Mouse (Mus musculus) thymus, postnatal 0 days (tissue): ENCODE measurements around the gene Coq8b. TPM values are rescaled to one million over a fixed set of nuclear protein-coding genes. Genes with fewer than 3 reads are reported as not detected.

Experiments
- DNase-seq: peaks from one replicate; pipeline ENCODE4 v3.0.0-alpha.2; 2015; ENCODE audit warnings: low spot score
- microRNA counts: library from miRNA; unstranded; fragments of <30 nt; microRNA quantifications from one replicate; lab custom pipeline; 2015
- microRNA-seq: library from miRNA; unstranded; fragments of <30 nt; microRNA quantifications from one replicate; pipeline ENCODE4, GENCODE M21; 2016; ENCODE audit warnings: borderline number of aligned reads
- polyA plus RNA-seq: library from polyadenylated mRNA; unstranded; fragments of >200 nt; fragmentation: Nextera tagmentation; extraction: Ambion mirVana; gene quantifications from 2 replicates; pipeline ENCODE4 v1.2.1, GENCODE M21; 2015

Coq8b gene
- polyA plus RNA-seq, 1 experiment from 2014 or later = 15.8 TPM

- DNase-seq = peak; percentile 23
Observed at GRCm38 (mm10) chr7:27306161-27307160, 73.6 kb downstream of the Coq8b start.

- no peak for DNase-seq
Observed at GRCm38 (mm10) chr7:27307551-27307950, 74.7 kb downstream of the Coq8b start.

MicroRNAs encoded within 50 kb of the gene (microRNA counts, 519-probe panel; counts per million panel counts)
- microRNA mmu-miR-1191 (lab: Ali Mortazavi, UCI) = 473 counts per million, percentile 71 among the panel's probes with 10 or more counts

Small RNA genes within 50 kb of the gene (microRNA-seq; reads per million reads assigned to microRNA genes)
- not detected for gene Mir1191

Other genes with a start within 250 kb of the Coq8b start
- not detected in 2 replicates for gene Cyp2a12, start 203.9 kb upstream of the Coq8b start, polyA plus RNA-seq
- gene Cyp2f2, start 113.1 kb upstream of the Coq8b start, polyA plus RNA-seq = 2.0 and 10.5 TPM in 2 replicates
- 0.10 TPM in 1 of 2 replicates, not detected in the other for gene Cyp2t4, start 79.3 kb upstream of the Coq8b start, polyA plus RNA-seq
- 52.4 and 59.5 TPM in 2 replicates for gene Egln2, start 66.2 kb upstream of the Coq8b start, polyA plus RNA-seq
- 125 and 131 TPM in 2 replicates for gene Rab4b, start 54.1 kb upstream of the Coq8b start, polyA plus RNA-seq
- gene Gm21983, start 51.9 kb upstream of the Coq8b start, polyA plus RNA-seq = not detected in 2 replicates
- gene Mia, start 51.9 kb upstream of the Coq8b start, polyA plus RNA-seq = 3.1 and 3.4 TPM in 2 replicates
- 2.5 and 4.0 TPM in 2 replicates for gene BC024978, start 37.2 kb upstream of the Coq8b start, polyA plus RNA-seq
- gene Snrpa, start 36.8 kb upstream of the Coq8b start, polyA plus RNA-seq = 165 and 192 TPM in 2 replicates
- 2.3 TPM in 2 replicates for gene Itpkc, start 4.4 kb upstream of the Coq8b start, polyA plus RNA-seq
- 3.2 and 3.5 TPM in 2 replicates for gene Numbl, start 25.4 kb downstream of the Coq8b start, polyA plus RNA-seq
- 3.6 and 5.6 TPM in 2 replicates for gene Ltbp4, start 104.7 kb downstream of the Coq8b start, polyA plus RNA-seq
- gene Shkbp1, start 123.0 kb downstream of the Coq8b start, polyA plus RNA-seq = 45.1 and 46.3 TPM in 2 replicates
- 0.44 TPM in 1 of 2 replicates, not detected in the other for gene Gm20479, start 124.4 kb downstream of the Coq8b start, polyA plus RNA-seq
- gene Sptbn4, start 214.7 kb downstream of the Coq8b start, polyA plus RNA-seq = 0.09 and 0.10 TPM in 2 replicates
- 26.0 and 27.6 TPM in 2 replicates for gene Blvrb, start 215.0 kb downstream of the Coq8b start, polyA plus RNA-seq
- gene Sertad3, start 240.7 kb downstream of the Coq8b start, polyA plus RNA-seq = 29.0 and 31.0 TPM in 2 replicates